Mouse (Mus musculus) retina, adult 2 months (tissue): ENCODE data around the gene Pycr2.

Experiments used
- DNase-seq: peaks from one replicate; pipeline ENCODE4 v3.0.0-alpha.2; 2012; ENCODE audit warnings: low read depth, low spot score

Gene Pycr2

DNA sequence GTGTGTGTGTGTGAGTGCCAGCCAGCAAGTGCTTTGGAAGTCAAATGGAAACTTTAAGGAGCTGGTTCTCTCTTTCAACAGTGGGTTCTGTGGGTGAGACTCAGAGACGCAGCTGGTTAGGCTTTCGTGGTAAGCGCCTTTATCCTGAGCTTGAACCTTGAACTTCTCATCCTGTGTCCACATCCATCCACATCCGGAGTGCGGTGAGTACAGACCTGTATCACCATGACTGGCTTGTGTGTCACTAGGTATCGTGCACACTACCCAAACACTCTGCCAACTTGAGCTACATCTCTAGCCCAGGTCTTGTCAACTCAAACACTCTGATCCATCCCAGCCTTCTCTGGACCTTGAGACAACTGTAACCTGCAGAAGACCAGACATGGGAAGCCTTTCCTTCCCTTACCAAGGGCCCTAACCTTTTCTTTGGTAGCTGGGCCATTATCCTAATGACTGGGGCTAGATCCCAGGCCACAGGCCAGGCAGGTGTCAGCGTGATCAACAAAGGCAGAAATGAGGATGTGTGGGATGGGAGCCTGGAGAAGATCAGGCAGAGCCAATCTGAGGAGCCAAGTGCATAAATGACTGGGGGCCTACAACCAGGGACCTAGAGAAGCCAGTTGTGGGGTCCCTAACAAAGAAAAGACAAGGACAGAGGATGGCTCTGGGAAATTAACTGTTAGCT, 36.8 kb downstream of the Pycr2 start:
- no peak for DNase-seq

- DNase-seq: no peak
Observed at GRCm38 (mm10) chr1:180941726-180942125, 37.6 kb downstream of the Pycr2 start.

DNA sequence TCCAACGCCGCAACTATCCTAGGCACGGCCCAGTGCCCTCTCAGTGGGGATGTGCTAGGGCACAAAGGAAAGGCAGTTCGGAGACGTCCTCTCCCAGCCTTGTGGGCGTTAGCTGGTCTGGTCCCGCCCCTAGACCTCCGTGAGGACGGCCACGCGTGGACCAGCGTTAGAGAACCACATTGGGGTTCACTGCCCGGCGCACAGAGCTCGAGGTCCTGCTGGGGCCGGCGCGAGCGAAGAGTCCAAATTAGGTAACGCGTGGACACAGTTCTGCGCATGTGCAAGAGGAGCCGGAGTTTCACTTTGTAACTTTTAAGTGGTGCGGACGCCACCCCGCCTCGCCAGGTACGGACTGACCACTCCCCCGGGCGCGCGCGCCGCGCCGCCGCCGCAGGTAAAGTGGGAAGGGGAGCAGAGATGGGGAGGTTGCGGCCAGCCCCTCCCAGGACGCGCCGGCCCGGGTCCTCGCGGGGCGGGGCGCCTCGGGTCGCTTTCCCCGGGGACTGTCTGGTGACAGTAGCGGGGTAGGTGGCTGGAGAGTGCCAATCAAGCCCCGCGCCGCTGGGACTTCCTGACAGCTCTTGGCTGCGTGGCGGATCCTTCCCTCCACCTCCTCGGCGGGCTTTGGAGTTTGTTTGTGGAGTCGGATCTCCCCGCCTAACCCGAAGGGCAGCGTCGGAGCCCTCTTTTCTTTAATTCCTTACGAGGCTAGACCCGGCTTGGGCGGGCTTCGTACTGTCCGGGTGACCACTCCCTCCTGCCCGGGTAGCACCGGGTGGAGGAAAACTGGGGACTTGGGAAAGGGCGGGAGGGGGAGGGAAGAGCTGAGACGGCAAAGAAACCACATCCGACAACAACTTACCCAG, 38.3 kb downstream of the Pycr2 start, which contains the start of gene Tmem63a:
Gene Tmem63a (plus strand): TSS at position 179 of the 866 bp plus-strand sequence.
- DNase-seq: no peak

GRCm38 (mm10) chr1:180943032-180943644, 39.0 kb downstream of the Pycr2 start:
- no peak for DNase-seq

GRCm38 (mm10) chr1:180943896-180944295, 39.8 kb downstream of the Pycr2 start:
- DNase-seq: no peak

DNA sequence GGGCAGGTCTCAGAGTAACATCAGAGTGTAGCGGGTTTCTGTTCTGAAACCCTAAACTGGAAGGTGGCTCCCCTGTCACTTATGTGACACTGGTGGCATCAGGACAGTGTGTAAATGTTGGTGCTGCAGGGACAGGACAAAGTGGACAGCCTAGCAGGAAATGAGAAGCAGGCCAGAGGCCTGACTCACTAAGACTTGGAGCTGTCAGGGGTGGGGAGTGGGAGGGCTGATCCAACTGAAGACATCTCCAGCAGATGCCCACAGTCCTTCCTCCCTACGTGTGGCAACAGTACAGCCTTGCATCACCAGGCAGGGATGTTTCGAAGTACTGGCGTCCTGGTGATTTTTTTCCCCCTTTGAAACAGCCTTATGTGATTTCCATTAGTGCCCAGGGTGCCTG, 40.5 kb downstream of the Pycr2 start:
- DNase-seq: no peak

- no peak for DNase-seq
Observed at GRCm38 (mm10) chr1:180945001-180945980, 41.2 kb downstream of the Pycr2 start.

DNA sequence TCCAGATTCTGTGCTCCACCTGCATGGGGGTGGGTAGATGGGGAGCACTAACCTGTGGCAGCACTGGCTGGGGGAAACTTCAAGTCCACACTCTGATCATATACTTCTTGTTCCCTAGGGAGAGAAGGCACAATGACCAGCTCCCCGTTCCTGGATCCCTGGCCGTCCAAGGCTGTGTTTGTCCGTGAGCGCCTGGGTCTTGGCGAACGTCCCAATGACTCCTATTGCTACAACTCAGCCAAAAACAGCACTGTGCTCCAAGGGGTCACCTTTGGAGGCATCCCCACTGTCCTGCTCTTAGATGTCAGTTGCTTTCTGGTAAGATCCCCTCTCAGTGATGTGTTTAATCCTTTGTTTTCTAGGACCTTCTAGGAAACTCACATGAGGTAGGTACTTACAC, 42.4 kb downstream of the Pycr2 start:
- DNase-seq: no peak

DNA sequence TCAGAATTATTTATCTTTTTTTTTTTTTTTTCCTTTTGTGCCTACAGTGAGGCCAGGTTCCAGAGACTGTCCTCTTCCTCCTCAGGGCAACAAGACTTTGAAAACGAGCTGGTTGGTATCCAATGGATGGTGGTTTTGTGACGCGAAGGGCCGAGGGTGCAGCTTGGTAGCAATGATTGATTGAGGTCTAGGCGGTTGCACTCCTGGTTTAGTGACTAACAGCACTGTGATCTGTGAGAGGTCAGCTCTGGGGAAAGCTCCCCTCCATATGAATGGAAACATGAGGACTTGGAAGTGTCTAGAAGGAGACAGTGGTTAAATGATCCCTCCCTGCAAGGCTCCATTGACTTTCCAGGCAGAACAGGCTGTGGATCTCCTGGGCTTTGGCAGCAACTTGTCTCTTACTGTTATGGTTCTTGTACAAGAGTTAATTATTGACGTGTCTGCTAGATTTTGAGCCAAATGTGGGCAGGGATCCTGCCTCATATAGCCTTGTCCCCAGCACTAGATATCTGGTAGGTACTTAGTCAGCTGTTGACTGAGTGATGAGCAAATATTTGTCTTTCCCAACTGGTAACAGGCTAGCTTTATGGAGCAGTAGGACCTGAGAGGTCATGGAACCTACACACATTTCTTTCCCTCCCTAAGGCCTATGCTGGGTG, 48.1 kb downstream of the Pycr2 start:
- no peak for DNase-seq

DNA sequence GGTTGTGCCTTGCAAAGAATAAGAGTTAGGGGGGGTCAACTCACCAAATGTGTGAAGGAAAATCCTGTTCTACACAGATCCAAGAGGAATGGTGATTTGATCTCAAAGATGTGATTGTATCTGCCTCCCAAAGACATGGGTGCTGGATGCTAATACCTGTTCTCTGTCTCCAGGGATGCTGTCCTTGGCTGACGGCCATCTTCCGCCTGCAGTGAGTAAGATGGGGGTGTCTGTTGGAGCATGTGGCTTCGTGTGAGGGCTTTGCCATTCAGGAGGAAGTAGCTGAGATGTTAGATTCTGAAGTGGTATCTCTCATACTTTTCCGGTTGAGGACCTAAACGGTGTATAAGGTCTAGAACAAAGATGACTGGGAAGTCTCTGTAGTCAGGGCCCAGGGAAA, 48.7 kb downstream of the Pycr2 start:
- DNase-seq: no peak

GRCm38 (mm10) chr1:180956401-180956800, 52.3 kb downstream of the Pycr2 start:
- no peak for DNase-seq

- DNase-seq: no peak
Observed at GRCm38 (mm10) chr1:180956973-180957381, 52.9 kb downstream of the Pycr2 start.
